Mouse (Mus musculus) hindbrain, embryonic 15.5 days (tissue): ENCODE measurements at regions not wholly inside any gene's neighbourhood (a gene's known extent, or its start where the extent isn't known, plus 50 kb on each side); places are given as distances from the start of the nearest gene placed in this dataset.
"Not testable (repeated sequence)": the region's sequence is repeated elsewhere in the genome, so short reads cannot be mapped to it uniquely, and the experiment has no call there.

Experiments
- ATAC-seq: fragments of 200-750 bp; cut with Nextera tagmentation; 2 replicates; pipeline ENCODE4 v1.8.0; 2017; ENCODE audit warnings: low read depth, moderate number of reproducible peaks, moderate TSS enrichment; ENCODE audit not compliant: low FRiP score
- H3K27ac ChIP-seq: fragments of 300-500 bp; sonication (generic); replicated peaks from 2 replicates; pipeline ENCODE4 v1.5.1; 2015; ENCODE audit warnings: mild to moderate bottlenecking, inconsistent platforms
- H3K27me3 ChIP-seq: fragments of 300-500 bp; sonication (generic); 2 replicates; pipeline ENCODE4 v1.6.1; 2015; ENCODE audit warnings: control low read depth, inconsistent platforms
- H3K36me3 ChIP-seq: fragments of 300-500 bp; sonication (generic); 2 replicates; pipeline ENCODE4 v1.6.1; 2015; ENCODE audit warnings: control low read depth, inconsistent platforms
- H3K4me1 ChIP-seq: fragments of 300-500 bp; sonication (generic); replicated peaks from 2 replicates; pipeline ENCODE4 v1.6.1; 2015; ENCODE audit warnings: control low read depth, inconsistent platforms
- H3K4me2 ChIP-seq: fragments of 300-500 bp; sonication (generic); 2 replicates; pipeline ENCODE4 v1.6.1; 2015; ENCODE audit warnings: moderate library complexity, mild to moderate bottlenecking, inconsistent platforms
- H3K4me3 ChIP-seq: fragments of 300-500 bp; sonication (generic); 2 replicates; pipeline ENCODE4 v1.5.1; 2015; ENCODE audit warnings: mild to moderate bottlenecking, inconsistent platforms
- H3K9ac ChIP-seq: fragments of 300-500 bp; sonication (generic); 2 replicates; pipeline ENCODE4 v1.6.1; 2015; ENCODE audit warnings: inconsistent platforms
- H3K9me3 ChIP-seq: fragments of 300-500 bp; sonication (generic); 2 replicates; pipeline ENCODE4 v1.6.1; 2016; ENCODE audit warnings: control low read depth, inconsistent platforms
- WGBS: fragments of 180-500 bp; shearing (Covaris S2); methylation state at CpG from one replicate; pipeline ENCODE4 v1.1.7; 2015; 5-methylcytosine and 5-hydroxymethylcytosine counted together

DNA sequence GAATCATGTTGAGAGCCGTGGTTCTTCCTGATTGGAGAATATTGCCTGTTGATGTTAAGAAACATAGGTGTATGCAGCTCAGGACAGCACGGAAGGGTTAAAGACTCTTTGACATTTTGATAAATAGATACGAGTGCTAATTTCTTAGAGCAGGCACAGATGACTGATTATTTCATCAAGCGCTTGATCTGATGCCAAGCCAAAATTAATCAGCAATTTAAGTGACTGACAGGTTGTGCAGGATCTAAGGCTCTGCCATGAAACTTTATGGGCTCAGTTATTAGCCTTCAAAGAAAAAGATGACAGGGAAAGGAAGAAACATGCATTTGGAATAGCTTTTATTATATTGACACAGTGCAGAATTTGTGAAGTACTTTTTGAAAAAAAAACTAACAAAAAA lies 157.2 kb upstream of the Gje1 start:
- H3K36me3 ChIP-seq = no peaks in the 10 kb centered on the region
- H3K9me3 ChIP-seq = no peaks in the 10 kb centered on the region
- H3K4me3 ChIP-seq = no peak overlapping the region
- ATAC-seq = no peak
- no peak overlapping the region for H3K27ac ChIP-seq
- no peak overlapping the region for H3K9ac ChIP-seq
- WGBS = 53% methylated on average over 4 of the region's 4 CpGs
- H3K4me2 ChIP-seq = no peak overlapping the region
- H3K27me3 ChIP-seq = no peaks in the 10 kb centered on the region
- H3K4me1 ChIP-seq = no peaks in the 10 kb centered on the region

DNA sequence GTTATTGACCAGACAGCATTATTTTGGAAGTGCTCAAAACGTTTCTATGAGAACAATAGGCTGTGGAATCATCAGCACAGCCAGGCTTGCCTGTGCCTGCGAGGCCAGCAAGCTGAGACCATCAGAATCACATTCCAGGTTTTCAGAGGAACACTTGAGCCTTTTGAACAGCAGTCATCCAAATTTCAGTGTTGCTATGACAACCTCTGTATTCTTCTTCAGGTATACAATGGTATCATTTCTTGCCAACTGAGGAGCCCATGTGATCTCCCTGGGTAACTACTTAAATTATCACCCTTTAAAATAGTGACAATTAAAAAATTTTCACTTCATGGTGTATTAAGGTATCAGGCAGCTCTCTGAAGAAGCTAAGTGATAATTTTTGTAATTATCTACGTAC lies 143.2 kb upstream of the Gje1 start:
- Histone ChIP-seq H3K36me3 (no peaks in the 10 kb centered on the region), H3K27ac (no peak overlapping the region), H3K4me3 (no peak overlapping the region), H3K27me3 (no peaks in the 10 kb centered on the region), H3K9ac (no peak overlapping the region), H3K4me1 (no peaks in the 10 kb centered on the region), H3K4me2 (no peak overlapping the region), H3K9me3 (no peaks in the 10 kb centered on the region)
- WGBS = 48% methylated on average over 3 of the region's 3 CpGs
- peak; percentile 45 for ATAC-seq

GRCm38 (mm10) chr10:14860126-14860638 lies 142.2 kb upstream of the Gje1 start:
- no peaks in the 10 kb centered on the region for H3K36me3 ChIP-seq
- no peak overlapping the region for H3K27ac ChIP-seq
- no peaks in the 10 kb centered on the region for H3K4me1 ChIP-seq
- H3K9me3 ChIP-seq = no peaks in the 10 kb centered on the region
- H3K4me2 ChIP-seq = no peak overlapping the region
- no peak for ATAC-seq
- H3K4me3 ChIP-seq = no peak overlapping the region
- H3K27me3 ChIP-seq = no peaks in the 10 kb centered on the region
- WGBS = 80% methylated on average over 6 of the region's 6 CpGs
- no peak overlapping the region for H3K9ac ChIP-seq

DNA sequence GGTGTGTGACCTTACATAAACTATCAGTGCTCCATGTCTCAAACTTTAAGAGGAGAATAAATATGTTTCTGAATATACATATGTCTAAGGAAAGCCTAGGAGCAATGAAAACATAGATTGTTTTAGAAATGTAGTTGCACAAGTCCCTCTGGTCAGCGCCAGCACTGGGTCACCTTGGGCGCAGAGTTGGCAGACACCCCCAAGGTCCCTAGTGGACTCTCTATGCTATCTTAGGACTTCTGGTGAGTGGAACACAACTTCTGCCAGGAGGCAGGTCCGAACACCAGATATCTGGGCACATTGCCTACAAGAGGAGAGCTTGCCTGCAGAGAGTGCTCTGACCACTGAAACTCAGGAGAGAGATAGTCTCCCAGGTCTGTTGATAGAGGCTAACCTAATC lies 128.6 kb upstream of the Gje1 start:
- not testable (repeated sequence) for H3K4me3 ChIP-seq, H3K4me1 ChIP-seq, H3K36me3 ChIP-seq, H3K9ac ChIP-seq, H3K27ac ChIP-seq, H3K9me3 ChIP-seq, ATAC-seq, H3K4me2 ChIP-seq, H3K27me3 ChIP-seq
- 89% methylated on average over 3 of the region's 3 CpGs for WGBS

DNA sequence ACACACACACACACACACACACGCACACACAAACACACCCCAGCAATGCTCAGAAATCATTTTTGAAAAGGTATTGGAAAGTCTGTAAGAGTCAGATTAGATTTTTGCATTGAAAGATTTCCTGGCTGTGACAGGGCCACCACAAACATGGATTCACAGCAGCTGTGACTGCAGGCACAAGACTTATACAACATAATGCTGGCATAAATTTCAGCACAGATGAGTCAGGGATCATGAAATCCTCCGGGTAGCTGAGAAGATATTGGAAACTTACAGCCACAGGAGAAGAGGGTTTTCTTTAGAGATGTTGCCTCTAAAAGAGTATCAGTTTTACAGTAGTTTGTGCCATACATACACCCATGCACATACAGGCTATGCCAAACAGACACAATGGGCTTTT lies 127.0 kb upstream of the Gje1 start:
- Histone ChIP-seq H3K4me1 (no peaks in the 10 kb centered on the region), H3K9me3 (no peaks in the 10 kb centered on the region), H3K4me2 (no peak overlapping the region), H3K4me3 (no peak overlapping the region), H3K9ac (no peak overlapping the region), H3K36me3 (no peaks in the 10 kb centered on the region), H3K27ac (no peak overlapping the region), H3K27me3 (no peaks in the 10 kb centered on the region)
- 90% methylated on average over 2 of the region's 2 CpGs for WGBS
- no peak for ATAC-seq
